Mouse (Mus musculus): ENCODE measurements around the gene Spg7. TPM values are rescaled to one million over a fixed set of nuclear protein-coding genes. Genes with fewer than 3 reads are reported as not detected.

Gene Spg7
- total and polyA plus RNA-seq, 3 experiments, result 20.8 to 35.2 (median 26.1) TPM

- peaks cover 0 to 46% of the 10 kb centered on the region in 2 experiments for H3K36me3 ChIP-seq (replicated peaks in 1 of 2; ENCODE audit: control insufficient read depth in 1 of 2, insufficient read depth in 1 of 2, low read length in 1 of 2)
Measured at GRCm38 (mm10) chr8:123032730-123033129, 30.0 kb upstream of the Spg7 start.

DNA sequence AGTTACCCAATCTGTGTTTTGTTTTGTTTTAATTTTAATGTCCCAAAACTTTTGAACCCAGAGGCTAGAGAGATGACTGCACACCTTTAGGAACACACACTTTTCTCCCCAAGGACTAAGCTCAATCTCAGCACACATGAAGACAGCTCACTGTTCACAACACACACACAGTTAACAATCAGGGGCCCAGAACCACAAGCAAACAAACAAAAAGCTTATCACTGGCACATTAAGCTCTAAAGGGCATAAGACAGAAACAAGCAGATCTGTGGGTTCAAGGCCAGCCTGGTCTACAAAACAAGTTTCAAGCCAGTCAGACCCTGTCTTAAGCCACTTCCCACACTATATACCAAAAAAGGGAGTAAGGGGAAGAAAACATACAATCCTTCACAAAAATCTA is 29.3 kb upstream of the Spg7 start:
- Histone ChIP-seq H3K79me2 (replicated peaks; ENCODE audit: control insufficient read depth, extremely low read depth, insufficient read depth, poor library complexity, severe bottlenecking) (peaks cover 97% of the 10 kb centered on the region), H3K9ac (ENCODE audit: insufficient read depth, low read depth) (peak overlapping the region; percentile 42; the same call in 1 of the 2 replicates), H3K4me2 (ENCODE audit: insufficient read depth, low read depth, poor library complexity, severe bottlenecking) (peak overlapping the region; percentile 41), H3K36me3 (replicated peaks in 1 of 2; ENCODE audit: control insufficient read depth in 1 of 2, insufficient read depth in 1 of 2, low read length in 1 of 2) (peaks cover 0 to 42% of the 10 kb centered on the region in 2 experiments), H3K9me3 (replicated peaks; ENCODE audit: low read length) (no peaks in the 10 kb centered on the region), H3K4me1 (ENCODE audit: control insufficient read depth in 1 of 2, insufficient read depth in 2 of 2) (peaks cover 28 to 84% of the 10 kb centered on the region in 2 experiments), H3K27ac (ENCODE audit: insufficient read depth, low read depth) (no peak overlapping the region), H3K4me3 (replicated peaks in 1 of 3; ENCODE audit: low read depth in 2 of 3, low read length in 2 of 3, poor library complexity in 1 of 3) (no peak overlapping the region), H3K27me3 (replicated peaks) (no peaks in the 10 kb centered on the region)
- in situ Hi-C loops (cut with MboI; ENCODE audit: low pct_ligation_motif_present, low pct_unique_long_range_greater_than_20kb, low sequenced_read_pairs), result no loop called here
- dilution Hi-C loops (cut with MboI; ENCODE audit: extremely low pct_ligation_motif_present, extremely low pct_unique_long_range_greater_than_20kb, low sequenced_read_pairs), result no loop called here
- no peak for TF ChIP-seq KAT2A (IDR thresholded peaks at IDR 0.05; ENCODE audit: insufficient replicate concordance, low read length)
- no peak for TF ChIP-seq MAFK (IDR thresholded peaks at IDR 0.05; ENCODE audit: insufficient replicate concordance, low read length)
- TF ChIP-seq SIN3A (IDR thresholded peaks at IDR 0.05; ENCODE audit: low read length), result no peak
- no peak for TF ChIP-seq ETS1 (conservative IDR thresholded peaks at IDR 0.05; ENCODE audit: low read depth, low read length)
- TF ChIP-seq MEF2A (IDR thresholded peaks at IDR 0.05; ENCODE audit: borderline replicate concordance, low read depth, low read length), result no peak
- TF ChIP-seq NELFE (IDR thresholded peaks at IDR 0.05; ENCODE audit: low read depth, low read length), result no peak
- no peak for DNase-seq (ENCODE audit: extremely low read depth)

More at GRCm38 (mm10) chr8:123032730-123033129, 30.0 kb upstream of the Spg7 start:
- Histone ChIP-seq H3K4me3 (replicated peaks in 1 of 3; ENCODE audit: low read depth in 2 of 3, low read length in 2 of 3, poor library complexity in 1 of 3) (no peak overlapping the region), H3K4me2 (ENCODE audit: insufficient read depth, low read depth, poor library complexity, severe bottlenecking) (0 out of 2 replicates have a peak overlapping the region, but pooled peaks have one; percentile 35), H3K27ac (ENCODE audit: insufficient read depth, low read depth) (peak overlapping the region; percentile 53; the same call in 1 of the 2 replicates), H3K4me1 (ENCODE audit: control insufficient read depth in 1 of 2, insufficient read depth in 2 of 2) (peaks cover 32 to 87% of the 10 kb centered on the region in 2 experiments), H3K9ac (ENCODE audit: insufficient read depth, low read depth) (no peak overlapping the region), H3K27me3 (replicated peaks) (no peaks in the 10 kb centered on the region), H3K9me3 (replicated peaks; ENCODE audit: low read length) (no peaks in the 10 kb centered on the region), H3K79me2 (replicated peaks; ENCODE audit: control insufficient read depth, extremely low read depth, insufficient read depth, poor library complexity, severe bottlenecking) (peaks cover 97% of the 10 kb centered on the region)
- dilution Hi-C loops (cut with MboI; ENCODE audit: extremely low pct_ligation_motif_present, extremely low pct_unique_long_range_greater_than_20kb, low sequenced_read_pairs), result no loop called here
- TF ChIP-seq EP300 (IDR thresholded peaks at IDR 0.05; ENCODE audit: low read length) (0 out of 2 replicates have a peak, but pooled peaks have one; percentile 12), SIN3A (IDR thresholded peaks at IDR 0.05; ENCODE audit: low read length) (peak; percentile 59; the same call in 1 of the 2 replicates), ZNF384 (IDR thresholded peaks at IDR 0.05; ENCODE audit: low read depth, low read length) (peak; percentile 85), IRF4 (IDR thresholded peaks at IDR 0.05; ENCODE audit: low read depth, low read length) (0 out of 2 replicates have a peak, but pooled peaks have one; percentile 15), BHLHE40 (IDR thresholded peaks at IDR 0.05; ENCODE audit: low read depth, low read length) (peak; percentile 39; the same call in 1 of the 2 replicates), MYC (IDR thresholded peaks at IDR 0.05; ENCODE audit: low read depth, low read length) (0 out of 2 replicates have a peak, but pooled peaks have one; percentile 42), TCF12 (IDR thresholded peaks at IDR 0.05; ENCODE audit: low read depth, low read length) (no peak), MAFK (IDR thresholded peaks at IDR 0.05; ENCODE audit: insufficient replicate concordance, low read length) (no peak), PAX5 (IDR thresholded peaks at IDR 0.05; ENCODE audit: low read length) (no peak), ETS1 (conservative IDR thresholded peaks at IDR 0.05; ENCODE audit: low read depth, low read length) (0 out of 2 replicates have a peak, but pooled peaks have one; percentile 22), UBTF (IDR thresholded peaks at IDR 0.05; ENCODE audit: low read depth, low read length) (no peak), HCFC1 (IDR thresholded peaks at IDR 0.05; ENCODE audit: low read depth, low read length) (no peak), ELF1 (IDR thresholded peaks at IDR 0.05; ENCODE audit: low read depth, low read length) (0 out of 2 replicates have a peak, but pooled peaks have one; percentile 27), MAX (IDR thresholded peaks at IDR 0.05; ENCODE audit: low read length) (0 out of 2 replicates have a peak, but pooled peaks have one; percentile 18)
- DNase-seq (ENCODE audit: extremely low read depth), result peak; percentile 66
- in situ Hi-C loops (cut with MboI; ENCODE audit: low pct_ligation_motif_present, low pct_unique_long_range_greater_than_20kb, low sequenced_read_pairs), result no loop called here

Measured in CH12.LX (cell line).